Mouse (Mus musculus) cortical plate, adult 2 months (tissue): ENCODE data around the gene Cables2.

ENCODE experiments used
- CTCF ChIP-seq: fragments of 200-500 bp; IDR thresholded peaks from 2 replicates; pipeline ENCODE4 v1.5.1; 2011; ENCODE audit warnings: mild to moderate bottlenecking, control low read depth, low read length; ENCODE audit not compliant: insufficient read depth; ENCODE audit errors: extremely low read depth
- POLR2A ChIP-seq: fragments of 200-500 bp; IDR thresholded peaks from 2 replicates; pipeline ENCODE4 v1.6.1; 2011; ENCODE audit warnings: mild to moderate bottlenecking, low read length, control low read depth; ENCODE audit not compliant: insufficient read depth; ENCODE audit errors: extremely low read depth

DNA sequence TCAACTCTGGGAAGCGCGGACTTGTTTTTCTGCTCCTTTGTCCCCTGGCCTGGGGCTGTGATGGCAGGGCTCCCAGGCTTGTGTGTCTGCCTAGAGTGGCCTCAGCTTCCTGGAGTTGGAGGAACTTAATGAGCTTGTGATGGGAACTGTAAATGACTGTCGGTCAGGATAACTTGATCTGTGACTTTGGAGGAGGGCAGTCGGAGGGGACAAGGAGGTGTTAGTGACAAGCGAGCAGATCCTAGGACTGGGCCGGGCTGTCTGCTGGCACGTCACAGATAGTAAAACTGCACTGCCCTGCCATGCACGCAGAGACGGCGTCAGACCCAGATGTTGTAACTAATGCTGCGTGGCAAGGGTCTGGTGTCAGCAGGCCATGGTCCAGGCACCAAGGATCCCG lies 30.2 kb upstream of the Cables2 start:
- no peak for TF ChIP-seq POLR2A
- no peak for TF ChIP-seq CTCF
